Mouse (Mus musculus) regulatory T cell (primary cell): ENCODE measurements around the gene Mcm3ap.

Experiments
- in situ Hi-C: fragments of 300-600 bp; cut with MboI, MseI; formaldehyde crosslinking; loops from one replicate; pipeline ENCODE4 v1.15.1; 2025; ENCODE audit warnings: high pct_unique_total_duplicates

The Mcm3ap gene

GRCm38 (mm10) chr10:76468203-76469162 lies at the start of gene Mcm3ap, which contains the start of gene Ybey:
Gene Mcm3ap (plus strand): TSS chr10:76468927.
Gene Ybey (minus strand): TSS chr10:76469114.
- in situ Hi-C loops = no loop called here

GRCm38 (mm10) chr10:76425674-76426073 lies 43.1 kb upstream of the Mcm3ap start:
- in situ Hi-C loops = no loop called here

- in situ Hi-C loops = loop anchor here (5.0 kb wide), 1 partner anchor 103 kb away; no protein-coding TSS in a partner anchor
Observed at GRCm38 (mm10) chr10:76433925-76434324, 34.8 kb upstream of the Mcm3ap start.

GRCm38 (mm10) chr10:76439107-76439890 lies 29.4 kb upstream of the Mcm3ap start:
- in situ Hi-C loops = no loop called here

- in situ Hi-C loops = no loop called here
Observed at GRCm38 (mm10) chr10:76440281-76440680, 28.4 kb upstream of the Mcm3ap start, which contains the start of gene AC141477.1. Gene AC141477.1 (minus strand): TSS chr10:76440444.

GRCm38 (mm10) chr10:76442178-76443088 lies 26.3 kb upstream of the Mcm3ap start, which contains the start of gene Pcnt:
Gene Pcnt (minus strand): TSS chr10:76442786.
- in situ Hi-C loops = no loop called here

- in situ Hi-C loops = no loop called here
Observed at GRCm38 (mm10) chr10:76445996-76446681, 22.6 kb upstream of the Mcm3ap start.

GRCm38 (mm10) chr10:76447406-76448229 lies 21.1 kb upstream of the Mcm3ap start:
- in situ Hi-C loops = no loop called here

- in situ Hi-C loops = no loop called here
Observed at GRCm38 (mm10) chr10:76448851-76449250, 19.9 kb upstream of the Mcm3ap start, which contains the start of gene 2610028H24Rik. Gene 2610028H24Rik (plus strand): TSS chr10:76449081.

GRCm38 (mm10) chr10:76455289-76455688 lies 13.4 kb upstream of the Mcm3ap start:
- in situ Hi-C loops = no loop called here

GRCm38 (mm10) chr10:76461255-76461654 lies 7.5 kb upstream of the Mcm3ap start:
- in situ Hi-C loops = no loop called here

- in situ Hi-C loops = no loop called here
Observed at GRCm38 (mm10) chr10:76462312-76462711, 6.4 kb upstream of the Mcm3ap start.

- in situ Hi-C loops = no loop called here
Observed at GRCm38 (mm10) chr10:76462721-76463120, 6.0 kb upstream of the Mcm3ap start.

- in situ Hi-C loops = loop anchor here (5.0 kb wide), 1 partner anchor 259 kb away; no protein-coding TSS in a partner anchor
Observed at GRCm38 (mm10) chr10:76473759-76474158, 5.0 kb downstream of the Mcm3ap start.

GRCm38 (mm10) chr10:76480851-76481250 lies 12.1 kb downstream of the Mcm3ap start:
- in situ Hi-C loops = no loop called here

- in situ Hi-C loops = no loop called here
Observed at GRCm38 (mm10) chr10:76481480-76481879, 12.8 kb downstream of the Mcm3ap start.

GRCm38 (mm10) chr10:76486302-76486701 lies 17.6 kb downstream of the Mcm3ap start:
- in situ Hi-C loops = no loop called here

- in situ Hi-C loops = no loop called here
Observed at GRCm38 (mm10) chr10:76488265-76488664, 19.5 kb downstream of the Mcm3ap start.

GRCm38 (mm10) chr10:76489205-76489604 lies 20.5 kb downstream of the Mcm3ap start:
- in situ Hi-C loops = no loop called here
